Mouse (Mus musculus) layer of hippocampus, postnatal 25 days (tissue): ENCODE data around the gene Spryd4. TPM values are rescaled to one million over a fixed set of nuclear protein-coding genes. Genes with fewer than 3 reads are reported as not detected.
"Not testable (repeated sequence)": the region's sequence is repeated elsewhere in the genome, so short reads cannot be mapped to it uniquely, and the experiment has no call there.

Experiments
- DNase-seq, 2 experiments: peaks; one replicate each; pipeline ENCODE4 v3.0.0; 2022; ENCODE audit warnings: mixed read lengths in 2 of 2, low spot score in 1 of 2; ENCODE audit errors: extremely low spot score in 1 of 2
- total RNA-seq, 2 experiments: library from RNA; stranded (reverse); gene quantifications; 2 replicates each; pipeline ENCODE4 v1.2.3; 2021

Gene Spryd4
- 10 to 100 TPM in 1 of 2 experiments, 1 to 10 TPM in 1; 8.5 to 10.6 TPM for total RNA-seq

GRCm38 (mm10) chr10:128211390-128212108, at the start of gene Spryd4:
Gene Spryd4, minus strand, starts transcription at chr10:128211807.
- DNase-seq, result peak; percentile 73 to 80

GRCm38 (mm10) chr10:128260376-128260775, 48.8 kb upstream of the Spryd4 start:
- not testable (repeated sequence) for DNase-seq

- DNase-seq, result no peak
These were observed 48.3 kb upstream of the Spryd4 start for GRCm38 (mm10) chr10:128259946-128260345.

GRCm38 (mm10) chr10:128258953-128259352, 47.3 kb upstream of the Spryd4 start:
- no peak for DNase-seq

- no peak for DNase-seq
These were observed 44.7 kb upstream of the Spryd4 start for GRCm38 (mm10) chr10:128256328-128256727.

GRCm38 (mm10) chr10:128255925-128256324, 44.3 kb upstream of the Spryd4 start:
- no peak for DNase-seq

GRCm38 (mm10) chr10:128253677-128254255, 42.2 kb upstream of the Spryd4 start, which contains the start of gene Apon:
Gene Apon, plus strand, starts transcription at chr10:128254096.
- no peak for DNase-seq

GRCm38 (mm10) chr10:128250565-128250964, 39.0 kb upstream of the Spryd4 start:
- DNase-seq, result no peak

GRCm38 (mm10) chr10:128247020-128247732, 35.6 kb upstream of the Spryd4 start:
- DNase-seq, result no peak

- DNase-seq, result no peak
These were observed 32.5 kb upstream of the Spryd4 start for GRCm38 (mm10) chr10:128244121-128244520.

GRCm38 (mm10) chr10:128243252-128243651, 31.6 kb upstream of the Spryd4 start:
- DNase-seq, result no peak

- DNase-seq, result no peak
These were observed 28.5 kb upstream of the Spryd4 start for GRCm38 (mm10) chr10:128240131-128240530.

- no peak for DNase-seq
These were observed 27.5 kb upstream of the Spryd4 start for GRCm38 (mm10) chr10:128239140-128239539.

GRCm38 (mm10) chr10:128237807-128238480, 26.3 kb upstream of the Spryd4 start:
- no peak for DNase-seq

GRCm38 (mm10) chr10:128236321-128236720, 24.7 kb upstream of the Spryd4 start:
- no peak for DNase-seq

- DNase-seq, result peak in 1 of 2 experiments; percentile 14
These were observed 20.9 kb upstream of the Spryd4 start for GRCm38 (mm10) chr10:128232420-128232985.

GRCm38 (mm10) chr10:128231697-128232419, 20.3 kb upstream of the Spryd4 start, which contains the start of gene Timeless:
Gene Timeless, plus strand, starts transcription at chr10:128232065.
- DNase-seq, result peak; percentile 81 to 93

- DNase-seq, result no peak
These were observed 19.5 kb upstream of the Spryd4 start for GRCm38 (mm10) chr10:128231146-128231545.

- no peak for DNase-seq
These were observed 19.0 kb upstream of the Spryd4 start for GRCm38 (mm10) chr10:128230582-128230981.

GRCm38 (mm10) chr10:128228009-128228408, 16.4 kb upstream of the Spryd4 start:
- no peak for DNase-seq
